Mouse (Mus musculus): ENCODE results near the gene Prodh2.

- no peak for TF ChIP-seq CTCF (conservative IDR thresholded peaks at IDR 0.05; ENCODE audit: insufficient read depth, insufficient read length, low read depth, low read length)
- TF ChIP-seq POLR2A (IDR thresholded peaks at IDR 0.05; ENCODE audit: low read depth, low read length), result no peak
These were observed 32.5 kb downstream of the Prodh2 start for GRCm38 (mm10) chr7:30525954-30526353.
